Mouse (Mus musculus) CH12.LX (cell line): ENCODE results near the gene Trim29. TPM values are rescaled to one million over a fixed set of nuclear protein-coding genes. Genes with fewer than 3 reads are reported as not detected.

Experiments
- DNase-seq: peaks from one replicate; pipeline ENCODE4 v3.0.0-alpha.2; 2013; ENCODE audit errors: extremely low read depth
- H3K27ac ChIP-seq: 2 replicates; pipeline ENCODE4 v1.5.1; 2012; ENCODE audit warnings: low read depth, mild to moderate bottlenecking, control low read depth, moderate library complexity; ENCODE audit not compliant: insufficient read depth
- H3K27me3 ChIP-seq: replicated peaks from 2 replicates; pipeline ENCODE3; 2012; ENCODE audit warnings: inconsistent platforms
- H3K36me3 ChIP-seq, 2 experiments: replicated peaks in 1 of 2; 2 replicates each; pipeline versions ENCODE3 to v1.6.1; 2012; ENCODE audit warnings: inconsistent platforms in 1 of 2, low read length in 1 of 2, mild to moderate bottlenecking in 1 of 2, mixed read lengths in 1 of 2, moderate library complexity in 1 of 2; ENCODE audit not compliant: control insufficient read depth in 1 of 2, insufficient read depth in 1 of 2
- H3K4me1 ChIP-seq, 2 experiments: 2 replicates each; pipeline ENCODE4 v1.6.1; 2012; ENCODE audit warnings: inconsistent platforms in 1 of 2, moderate library complexity in 1 of 2; ENCODE audit not compliant: insufficient read depth in 2 of 2, control insufficient read depth in 1 of 2
- H3K4me2 ChIP-seq: 2 replicates; pipeline ENCODE4 v1.6.1; 2012; ENCODE audit warnings: low read depth, mild to moderate bottlenecking, control low read depth; ENCODE audit not compliant: poor library complexity, insufficient read depth, severe bottlenecking
- H3K4me3 ChIP-seq, 3 experiments: fragments of 150-350 bp in 1 of 3; sonication (generic) in 1 of 3; replicated peaks in 1 of 3; 2 replicates each; pipeline versions ENCODE3 to v1.5.1; 2011 to 2012; ENCODE audit warnings: low read depth in 2 of 3, low read length in 2 of 3, mild to moderate bottlenecking in 2 of 3, moderate library complexity in 2 of 3, control low read depth in 1 of 3, improper control_type of control experiment in 1 of 3, inconsistent platforms in 1 of 3, mixed read lengths in 1 of 3; ENCODE audit not compliant: poor library complexity in 1 of 3
- H3K79me2 ChIP-seq: replicated peaks from 2 replicates; pipeline ENCODE4 v1.6.1; 2012; ENCODE audit warnings: mild to moderate bottlenecking, moderate library complexity; ENCODE audit not compliant: control insufficient read depth, poor library complexity, insufficient read depth, severe bottlenecking; ENCODE audit errors: extremely low read depth
- H3K9ac ChIP-seq: 2 replicates; pipeline ENCODE4 v1.6.1; 2012; ENCODE audit warnings: low read depth, mild to moderate bottlenecking, control low read depth, moderate library complexity; ENCODE audit not compliant: insufficient read depth
- H3K9me3 ChIP-seq: replicated peaks from 2 replicates; pipeline ENCODE3; 2012; ENCODE audit warnings: low read length, inconsistent platforms, mixed read lengths
- BHLHE40 ChIP-seq: IDR thresholded peaks from 2 replicates; pipeline ENCODE4 v1.6.1; 2011; ENCODE audit warnings: mild to moderate bottlenecking, low read depth, low read length, improper control_type of control experiment
- CHD1 ChIP-seq: IDR thresholded peaks from 2 replicates; pipeline ENCODE4 v1.6.1; 2012; ENCODE audit warnings: low read depth, low read length, improper control_type of control experiment, inconsistent platforms
- CHD2 ChIP-seq: IDR thresholded peaks from 2 replicates; pipeline ENCODE4 v1.6.1; 2011; ENCODE audit warnings: low read length, improper control_type of control experiment
- ELF1 ChIP-seq: IDR thresholded peaks from 2 replicates; pipeline ENCODE4 v1.6.1; 2014; ENCODE audit warnings: low read depth, mild to moderate bottlenecking, inconsistent platforms, low read length, improper control_type of control experiment
- ETS1 ChIP-seq: conservative IDR thresholded peaks from 2 replicates; pipeline ENCODE4 v1.6.1; 2012; ENCODE audit warnings: low read depth, mild to moderate bottlenecking, inconsistent platforms, low read length, improper control_type of control experiment, moderate library complexity
- GABPA ChIP-seq: IDR thresholded peaks from 2 replicates; pipeline ENCODE4 v1.6.1; 2012; ENCODE audit warnings: low read depth, low read length, improper control_type of control experiment, inconsistent platforms; ENCODE audit not compliant: insufficient replicate concordance
- HCFC1 ChIP-seq: IDR thresholded peaks from 2 replicates; pipeline ENCODE4 v1.6.1; 2012; ENCODE audit warnings: low read depth, mild to moderate bottlenecking, inconsistent platforms, low read length, improper control_type of control experiment
- IRF4 ChIP-seq: IDR thresholded peaks from 2 replicates; pipeline ENCODE4 v1.6.1; 2014; ENCODE audit warnings: low read depth, mild to moderate bottlenecking, inconsistent platforms, low read length, improper control_type of control experiment
- JUN ChIP-seq: IDR thresholded peaks from 2 replicates; pipeline ENCODE4 v1.6.1; 2011; ENCODE audit warnings: low read depth, mild to moderate bottlenecking, low read length, improper control_type of control experiment, moderate library complexity; ENCODE audit not compliant: insufficient read depth
- KAT2A ChIP-seq: IDR thresholded peaks from 2 replicates; pipeline ENCODE4 v1.6.1; 2012; ENCODE audit warnings: low read length, improper control_type of control experiment, inconsistent platforms; ENCODE audit not compliant: insufficient replicate concordance
- MYC ChIP-seq: IDR thresholded peaks from 2 replicates; pipeline ENCODE4 v1.6.1; 2011; ENCODE audit warnings: low read depth, mild to moderate bottlenecking, improper control_type of control experiment, low read length
- NELFE ChIP-seq: IDR thresholded peaks from 2 replicates; pipeline ENCODE4 v1.6.1; 2011; ENCODE audit warnings: low read depth, low read length, improper control_type of control experiment
- NRF1 ChIP-seq: IDR thresholded peaks from 2 replicates; pipeline ENCODE4 v1.6.1; 2014; ENCODE audit warnings: low read depth, mild to moderate bottlenecking, inconsistent platforms, low read length, improper control_type of control experiment, moderate library complexity
- POLR2A ChIP-seq: IDR thresholded peaks from 2 replicates; pipeline ENCODE4 v1.6.1; 2011; ENCODE audit warnings: low read depth, mild to moderate bottlenecking, improper control_type of control experiment, low read length
- SMC3 ChIP-seq: IDR thresholded peaks from 2 replicates; pipeline ENCODE4 v1.6.1; 2011; ENCODE audit warnings: low read depth, low read length, improper control_type of control experiment
- TCF12 ChIP-seq: IDR thresholded peaks from 2 replicates; pipeline ENCODE4 v1.6.1; 2014; ENCODE audit warnings: low read depth, mild to moderate bottlenecking, inconsistent platforms, low read length, improper control_type of control experiment
- ZC3H11A ChIP-seq: IDR thresholded peaks from 2 replicates; pipeline ENCODE4 v1.6.1; 2012; ENCODE audit warnings: low read depth, mild to moderate bottlenecking, inconsistent platforms, low read length, improper control_type of control experiment
- ZKSCAN1 ChIP-seq: IDR thresholded peaks from 2 replicates; pipeline ENCODE4 v1.6.1; 2012; ENCODE audit warnings: low read depth, inconsistent platforms, low read length, improper control_type of control experiment, borderline replicate concordance
- ZMIZ1 ChIP-seq: IDR thresholded peaks from 2 replicates; pipeline ENCODE4 v1.6.1; 2012; ENCODE audit warnings: low read depth, mild to moderate bottlenecking, inconsistent platforms, low read length, improper control_type of control experiment
- ZNF384 ChIP-seq: IDR thresholded peaks from 2 replicates; pipeline ENCODE4 v1.6.1; 2012; ENCODE audit warnings: low read depth, low read length, improper control_type of control experiment, inconsistent platforms
- dilution Hi-C: fragments of 300-500 bp; cut with MboI; formaldehyde crosslinking; loops from 2 replicates; pipeline ENCODE4 v1.14.3; 2020; ENCODE audit warnings: low sequenced_read_pairs; ENCODE audit not compliant: extremely low pct_unique_long_range_greater_than_20kb, extremely low pct_ligation_motif_present
- in situ Hi-C: fragments of 300-500 bp; cut with MboI; formaldehyde crosslinking; loops from 3 replicates; pipeline ENCODE4 v1.14.3; 2019; ENCODE audit warnings: low sequenced_read_pairs, low pct_ligation_motif_present, low pct_unique_long_range_greater_than_20kb, mixed read lengths
- polyA plus RNA-seq: library from polyadenylated mRNA; unstranded; fragments of >175 nt; gene quantifications from 2 replicates; pipeline ENCODE4 v1.2.1, GENCODE M21; 2012; ENCODE audit warnings: low read depth; ENCODE audit not compliant: insufficient read length
- total RNA-seq, 2 experiments: library from RNA; depleted of rRNA; stranded (reverse); fragments of 300-350 nt in 1 of 2; fragments of >200 nt in 1 of 2; gene quantifications; 2 replicates each; pipeline ENCODE4 v1.2.3; 2012 to 2014

Trim29 gene
- total and polyA plus RNA-seq, 3 experiments, result 0.13 to 0.21 (median 0.17) TPM

DNA sequence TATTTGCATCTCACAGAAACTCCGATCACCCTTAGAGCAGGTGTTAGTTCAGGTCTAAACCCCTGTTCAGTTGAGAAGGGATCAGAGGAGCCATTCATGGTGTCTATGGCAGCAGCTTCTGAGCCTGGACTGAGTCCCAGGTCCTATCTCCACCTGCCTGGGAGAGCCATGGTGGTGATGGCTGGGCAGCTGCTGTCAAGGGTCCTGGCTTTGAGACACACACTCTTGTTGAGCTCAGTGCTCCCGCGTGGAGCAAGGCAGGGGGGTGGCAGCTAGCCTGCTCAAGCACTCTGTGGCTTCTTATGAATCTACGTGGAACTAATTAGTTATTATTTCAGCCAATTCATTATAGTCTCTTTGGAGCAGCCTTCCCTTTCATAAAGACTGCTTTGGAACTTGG, 73.2 kb downstream of the Trim29 start:
- Histone ChIP-seq H3K9ac (no peak overlapping the region), H3K9me3 (no peaks in the 10 kb centered on the region), H3K27me3 (peaks cover 89% of the 10 kb centered on the region)
- dilution Hi-C loops, result no loop called here
- no peak for TF ChIP-seq ZMIZ1
- no peak for TF ChIP-seq SMC3
- no peak for TF ChIP-seq ZC3H11A
- no peak for TF ChIP-seq CHD2
- TF ChIP-seq ELF1, result no peak
- TF ChIP-seq GABPA, result no peak
- TF ChIP-seq IRF4, result no peak
- TF ChIP-seq ETS1, result no peak
- no peak for TF ChIP-seq HCFC1
- TF ChIP-seq CHD1, result no peak
- TF ChIP-seq MYC, result no peak
- no peak for TF ChIP-seq NRF1
- TF ChIP-seq BHLHE40, result no peak
- TF ChIP-seq NELFE, result no peak
- TF ChIP-seq ZKSCAN1, result no peak
- no peak for TF ChIP-seq ZNF384
- TF ChIP-seq, all 38 proteins: peak for 0
- in situ Hi-C loops, result no loop called here
- Histone ChIP-seq H3K4me2 (no peak overlapping the region), H3K4me1 (0 out of 4 replicates have a peak, but pooled peaks cover 0 to 1% of the 10 kb centered on the region in 2 experiments), H3K27ac (no peak overlapping the region), H3K4me3 (no peak overlapping the region), H3K36me3 (no peaks in the 10 kb centered on the region), H3K79me2 (no peaks in the 10 kb centered on the region)
- no peak for DNase-seq

DNA sequence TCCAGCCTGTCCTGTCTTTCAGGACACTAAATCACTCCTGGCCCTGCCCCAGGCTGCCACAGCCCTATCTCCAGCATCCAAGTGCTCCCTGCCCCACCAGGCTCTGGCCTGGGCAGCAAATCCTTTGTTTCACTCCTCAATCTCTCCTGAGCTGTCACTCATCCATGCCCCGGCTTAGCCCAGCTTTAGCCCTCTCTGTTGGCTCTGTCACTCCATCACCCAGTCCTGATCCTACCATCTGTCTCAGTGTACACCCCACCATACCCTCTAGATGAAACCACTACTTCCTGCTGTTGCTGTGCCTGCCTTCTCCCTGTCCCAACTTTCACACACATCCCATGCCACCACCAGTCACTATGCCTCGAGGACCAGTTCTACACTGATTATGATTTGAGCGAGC, 73.8 kb downstream of the Trim29 start:
- in situ Hi-C loops (no loop called here), dilution Hi-C loops (no loop called here)
- no peak overlapping the region for H3K27ac ChIP-seq
- DNase-seq, result no peak
- no peak overlapping the region for H3K4me2 ChIP-seq
- no peaks in the 10 kb centered on the region for H3K36me3 ChIP-seq
- no peak overlapping the region for H3K4me3 ChIP-seq
- no peaks in the 10 kb centered on the region for H3K9me3 ChIP-seq
- H3K27me3 ChIP-seq, result peaks cover 89% of the 10 kb centered on the region
- H3K79me2 ChIP-seq, result no peaks in the 10 kb centered on the region
- TF ChIP-seq POLR2A (no peak), MYC (no peak), NRF1 (no peak), JUN (no peak), TCF12 (no peak), HCFC1 (no peak), KAT2A (no peak)
- TF ChIP-seq, all 38 proteins: peak for 0
- Histone ChIP-seq H3K4me1 (no peaks in the 10 kb centered on the region), H3K9ac (no peak overlapping the region)

Other genes starting within 250 kb of the Trim29 start
- 8.7 and 10.4 TPM in 2 replicates for gene Arhgef12, start 203.6 kb upstream of the Trim29 start, total RNA-seq (2012; rRNA removed)
- 4.7 and 4.9 TPM in 2 replicates for gene Arhgef12, start 203.6 kb upstream of the Trim29 start, total RNA-seq (2014; rRNA removed)
- 7.8 and 9.4 TPM in 2 replicates for gene Arhgef12, start 203.6 kb upstream of the Trim29 start, polyA plus RNA-seq
- 2.3 and 3.8 TPM in 2 replicates for gene Tmem136, start 194.3 kb upstream of the Trim29 start, total RNA-seq (2012; rRNA removed)
- gene Tmem136, start 194.3 kb upstream of the Trim29 start, total RNA-seq (2014; rRNA removed), result 0.17 and 0.38 TPM in 2 replicates
- gene Tmem136, start 194.3 kb upstream of the Trim29 start, polyA plus RNA-seq, result 0.34 and 0.52 TPM in 2 replicates
- gene Pou2f3, start 100.5 kb upstream of the Trim29 start, total RNA-seq (2012; rRNA removed), result not detected in 2 replicates
- 0.08 and 0.21 TPM in 2 replicates for gene Pou2f3, start 100.5 kb upstream of the Trim29 start, total RNA-seq (2014; rRNA removed)
- gene Pou2f3, start 100.5 kb upstream of the Trim29 start, polyA plus RNA-seq, result 0.41 and 0.49 TPM in 2 replicates
- not detected in 2 replicates for gene Oaf, start 70.9 kb upstream of the Trim29 start, total RNA-seq (2012; rRNA removed)
- not detected in 2 replicates for gene Oaf, start 70.9 kb upstream of the Trim29 start, total RNA-seq (2014; rRNA removed)
- gene Oaf, start 70.9 kb upstream of the Trim29 start, polyA plus RNA-seq, result not detected in 2 replicates